Mouse (Mus musculus): Measurements from ENCODE around the gene Hdac4. TPM values are rescaled to one million over a fixed set of nuclear protein-coding genes. Genes with fewer than 3 reads are reported as not detected.

Hdac4 gene
- total RNA-seq, 2 experiments from 2014 or later: 108 to 111 TPM

- DNase-seq (ENCODE audit: low spot score in 2 of 2): no peak
Observed at GRCm38 (mm10) chr1:91978443-91978842, 217.1 kb downstream of the Hdac4 start.

DNA sequence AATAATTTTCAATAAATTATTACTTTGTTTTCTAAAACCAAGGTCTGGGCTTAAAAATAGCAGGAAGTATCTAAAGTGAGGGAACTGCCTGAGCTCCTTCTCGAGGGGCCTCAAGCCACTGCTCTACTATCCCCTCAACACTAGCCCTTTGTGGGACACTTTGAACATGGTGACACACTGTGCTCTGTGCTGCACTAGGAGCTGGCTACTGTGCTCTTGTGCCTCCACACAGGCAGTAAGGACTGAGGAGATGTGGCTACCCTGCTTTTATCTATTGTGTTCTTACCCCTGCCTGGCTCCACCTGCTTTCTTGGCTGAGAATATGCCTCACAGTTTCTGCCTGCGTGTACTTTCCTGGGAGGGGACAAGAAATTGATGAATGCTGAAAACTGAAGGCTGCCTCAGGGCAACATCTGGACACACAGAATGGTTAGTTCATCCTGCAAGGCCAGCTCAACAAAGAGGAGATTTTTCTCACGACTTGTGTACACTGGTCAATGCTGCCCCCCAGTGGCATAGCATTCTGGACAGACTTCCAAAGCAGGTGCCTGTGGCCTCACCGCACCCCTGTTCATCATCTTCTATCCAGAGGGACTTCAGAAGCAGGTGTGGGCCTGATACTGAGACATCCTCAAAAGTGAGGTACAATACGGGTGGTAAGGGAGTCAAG is 226.7 kb downstream of the Hdac4 start:
- peak; percentile 65 to 78 for DNase-seq (ENCODE audit: low spot score in 2 of 2)

GRCm38 (mm10) chr1:91967041-91967440 is 228.5 kb downstream of the Hdac4 start:
- no peak for DNase-seq (ENCODE audit: low spot score in 2 of 2)

DNA sequence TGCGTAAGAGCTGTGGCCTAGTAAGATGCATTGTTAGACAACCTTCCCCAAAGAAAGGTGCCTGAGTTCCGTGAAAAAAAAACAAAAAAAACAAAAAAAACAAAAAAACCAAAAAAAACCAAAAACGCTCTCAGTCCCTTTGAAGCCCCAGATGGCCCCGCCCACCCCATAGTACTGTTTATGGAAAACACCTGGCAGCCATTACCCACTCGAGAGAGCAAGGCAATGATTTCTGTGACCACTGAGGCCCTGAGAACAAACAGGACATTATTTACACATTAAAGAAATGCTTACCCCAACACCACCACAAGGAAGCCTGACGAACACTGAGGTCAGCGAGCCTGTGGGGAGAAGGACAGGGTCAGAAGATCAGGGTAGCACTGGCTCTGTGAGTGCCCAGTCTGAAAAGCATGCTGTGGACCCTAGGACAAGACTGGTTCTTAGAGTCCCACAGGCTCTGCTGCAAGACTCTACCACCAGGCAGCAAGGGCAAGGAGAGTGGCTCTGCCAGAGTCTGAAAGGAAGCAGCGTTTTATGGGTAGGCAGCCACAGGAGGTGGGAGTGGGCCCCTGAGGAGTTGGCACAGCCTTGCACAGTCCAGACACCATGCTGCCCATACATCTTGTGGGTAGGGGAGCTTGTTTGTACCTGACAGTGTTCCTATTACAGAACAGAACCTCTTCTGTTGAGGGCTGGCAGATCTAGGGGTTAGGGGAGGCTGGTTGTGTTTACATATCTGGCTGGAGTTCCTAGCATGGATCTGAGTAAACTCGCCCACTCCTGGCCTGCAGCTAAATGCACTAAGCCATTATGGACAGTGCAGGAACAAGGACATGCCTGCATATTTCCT is 230.8 kb downstream of the Hdac4 start:
- no peak for DNase-seq (ENCODE audit: low spot score in 2 of 2)

DNA sequence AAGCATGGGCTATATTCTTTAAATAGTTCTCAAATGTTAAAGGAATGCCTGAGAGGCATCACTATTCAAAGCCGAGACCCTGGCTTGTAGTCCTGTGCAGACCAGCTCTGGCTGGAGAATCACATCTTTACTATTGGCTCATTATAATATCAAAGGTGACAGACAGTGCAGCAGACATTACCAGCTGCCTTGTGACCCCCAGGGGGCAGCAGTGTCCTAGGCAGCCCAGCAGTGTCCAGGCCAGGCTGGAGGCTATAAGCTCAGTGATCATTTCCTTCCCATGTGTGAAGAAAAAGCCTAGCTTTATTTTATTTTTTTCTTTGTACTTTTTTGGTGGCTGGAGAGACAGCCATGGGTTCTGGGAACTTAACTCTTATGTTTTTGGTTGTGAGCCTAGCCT is 233.2 kb downstream of the Hdac4 start:
- no peak for DNase-seq (ENCODE audit: low spot score in 2 of 2)

DNA sequence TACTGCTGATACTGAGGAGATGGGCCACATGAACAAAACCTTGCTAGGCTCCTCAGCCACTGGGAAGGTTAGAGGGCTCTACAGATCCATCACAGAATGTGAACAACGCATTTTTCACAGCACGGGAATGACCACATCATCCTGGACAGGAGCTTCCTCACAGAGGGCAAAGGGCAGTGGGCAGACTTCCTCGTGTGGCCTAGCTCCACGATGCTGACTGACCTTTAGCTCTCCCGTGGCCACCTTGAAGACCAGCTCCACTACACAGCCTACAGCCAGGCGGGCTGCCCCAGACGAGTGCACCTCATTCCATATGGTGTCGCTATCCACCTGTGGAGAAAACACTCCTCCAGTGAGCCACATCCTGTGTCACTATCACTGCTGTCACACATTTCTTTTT is 234.3 kb downstream of the Hdac4 start:
- DNase-seq (ENCODE audit: low spot score in 2 of 2): no peak

- DNase-seq (ENCODE audit: low spot score in 2 of 2): peak in 1 of 2 experiments; percentile 39
Observed at GRCm38 (mm10) chr1:91959891-91960290, 235.6 kb downstream of the Hdac4 start.

DNA sequence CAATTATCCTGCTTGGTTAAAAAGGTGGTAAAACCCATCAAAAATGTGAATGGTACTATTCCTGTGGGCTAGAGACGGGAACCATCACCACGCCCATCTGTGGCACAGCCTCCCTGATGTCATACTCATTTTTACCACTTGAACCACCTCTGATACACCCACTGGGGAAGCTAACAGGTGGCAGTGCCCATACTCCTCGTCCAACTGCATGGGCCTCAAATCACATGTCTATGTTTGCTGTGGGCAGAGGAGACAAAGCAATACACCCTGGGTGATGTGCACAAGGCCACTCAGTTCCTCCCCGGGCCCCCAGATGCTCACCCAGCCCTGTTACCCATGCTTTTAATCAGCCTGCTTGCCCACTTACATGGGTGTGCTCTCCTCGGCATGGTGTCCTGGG is 236.5 kb downstream of the Hdac4 start:
- DNase-seq (ENCODE audit: low spot score in 2 of 2): no peak

GRCm38 (mm10) chr1:91956229-91956628 is 239.3 kb downstream of the Hdac4 start:
- no peak for DNase-seq (ENCODE audit: low spot score in 2 of 2)

GRCm38 (mm10) chr1:91954954-91955353 is 240.5 kb downstream of the Hdac4 start:
- DNase-seq (ENCODE audit: low spot score in 2 of 2): no peak

GRCm38 (mm10) chr1:91952912-91953311 is 242.6 kb downstream of the Hdac4 start:
- DNase-seq (ENCODE audit: low spot score in 2 of 2): no peak

DNA sequence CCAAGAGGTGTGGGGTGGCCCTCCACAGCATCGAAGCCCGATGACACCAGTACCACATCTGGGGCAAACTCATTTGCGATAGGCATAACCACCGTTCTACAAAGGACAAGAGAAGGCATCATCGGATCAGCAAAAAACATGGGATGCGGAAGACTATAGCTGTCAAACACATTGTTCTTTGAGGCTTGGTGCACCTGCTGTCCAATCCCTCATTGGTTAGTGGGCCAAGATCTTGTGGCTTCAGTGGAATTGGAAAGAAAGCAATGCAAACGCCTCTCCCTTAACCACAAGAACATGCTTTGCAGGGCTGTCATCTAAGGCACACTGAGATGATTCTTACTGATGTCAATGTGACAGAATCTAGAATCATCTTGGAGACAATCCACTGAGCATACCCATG is 248.1 kb downstream of the Hdac4 start:
- DNase-seq (ENCODE audit: low spot score in 2 of 2): no peak

DNA sequence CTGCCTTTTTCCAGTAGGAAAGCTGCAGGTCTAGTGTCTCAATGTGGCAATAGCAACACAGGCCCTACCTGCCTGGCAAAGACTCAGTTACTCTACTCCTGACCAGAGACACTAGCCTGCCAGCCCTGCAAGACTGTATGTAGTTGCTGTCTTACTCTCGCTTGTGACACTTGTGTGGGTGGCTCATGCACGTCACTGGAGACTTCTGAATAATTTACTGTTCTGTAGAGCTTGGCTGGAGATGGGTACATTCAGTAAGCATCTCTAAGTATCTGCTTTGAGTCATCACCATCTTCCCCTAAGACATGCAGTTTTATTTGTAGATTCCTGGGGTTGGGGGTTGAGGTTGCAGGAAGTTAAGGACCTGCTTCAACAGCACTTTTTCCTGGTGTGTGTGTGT is 252.9 kb downstream of the Hdac4 start:
- peak; percentile 66 to 79 for DNase-seq (ENCODE audit: low spot score in 2 of 2)

DNA sequence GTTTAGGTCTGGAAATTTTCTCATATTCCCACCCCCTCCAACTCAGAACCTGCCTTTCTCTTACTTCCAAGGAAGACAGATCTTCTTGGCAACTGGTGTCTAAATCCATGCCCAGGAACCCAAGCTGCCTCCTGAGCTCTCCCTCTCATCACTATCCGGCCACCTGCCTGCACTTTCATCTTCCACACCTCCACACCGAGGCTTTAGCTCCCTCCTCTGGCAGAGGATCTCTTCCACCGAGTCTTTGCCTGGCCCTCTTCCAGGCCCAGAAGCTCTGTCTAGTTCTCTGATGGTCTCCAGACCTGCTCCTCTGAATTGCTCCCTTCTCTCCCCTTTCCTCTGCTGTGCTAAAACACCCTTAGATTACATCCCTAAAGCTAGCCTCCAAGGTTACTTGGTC is 253.5 kb downstream of the Hdac4 start:
- DNase-seq (ENCODE audit: low spot score in 2 of 2): peak in 1 of 2 experiments; percentile 44

GRCm38 (mm10) chr1:91941094-91941493 is 254.4 kb downstream of the Hdac4 start:
- no peak for DNase-seq (ENCODE audit: low spot score in 2 of 2)

- DNase-seq (ENCODE audit: low spot score in 2 of 2): no peak
Observed at GRCm38 (mm10) chr1:91935171-91935570, 260.3 kb downstream of the Hdac4 start.

DNA sequence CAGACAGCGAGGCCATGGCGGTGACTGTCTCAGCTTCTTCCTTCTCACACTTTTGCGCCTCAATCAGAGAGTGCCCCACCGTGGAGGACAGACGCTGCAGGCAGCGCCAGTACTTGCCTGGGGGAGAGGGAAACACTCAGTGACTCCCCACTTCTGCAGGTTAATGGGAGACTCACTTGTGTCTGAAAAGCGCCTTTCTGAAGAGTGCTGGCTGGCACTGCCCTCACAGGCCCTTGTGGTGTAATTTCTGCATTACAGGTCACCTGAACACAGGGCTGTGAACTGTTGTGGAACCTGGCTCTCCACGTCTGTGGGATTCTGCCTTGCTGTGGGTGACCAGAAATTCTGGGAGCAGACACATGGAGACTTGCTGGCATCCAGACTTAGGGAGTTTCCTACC is 261.8 kb downstream of the Hdac4 start:
- no peak for DNase-seq (ENCODE audit: low spot score in 2 of 2)

DNA sequence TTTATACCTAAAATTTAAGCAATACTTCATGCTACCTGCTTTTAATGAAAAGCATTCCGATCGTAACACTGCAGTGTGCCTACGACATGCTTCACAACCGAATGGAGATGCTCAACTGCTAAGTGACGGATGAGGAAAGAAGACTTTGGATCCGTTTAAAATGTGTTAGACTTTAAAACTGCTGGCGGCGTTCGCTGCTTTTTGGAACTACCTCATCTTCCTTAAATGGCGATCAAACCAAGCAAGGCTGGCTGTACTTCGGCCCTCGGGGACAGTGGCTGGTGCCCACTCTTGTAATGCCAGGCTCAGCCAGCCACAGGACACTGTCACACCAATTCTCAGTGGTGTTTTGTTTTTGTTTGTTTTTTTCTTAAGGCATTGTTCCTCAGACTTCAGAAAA is 263.3 kb downstream of the Hdac4 start:
- DNase-seq (ENCODE audit: low spot score in 2 of 2): no peak

DNA sequence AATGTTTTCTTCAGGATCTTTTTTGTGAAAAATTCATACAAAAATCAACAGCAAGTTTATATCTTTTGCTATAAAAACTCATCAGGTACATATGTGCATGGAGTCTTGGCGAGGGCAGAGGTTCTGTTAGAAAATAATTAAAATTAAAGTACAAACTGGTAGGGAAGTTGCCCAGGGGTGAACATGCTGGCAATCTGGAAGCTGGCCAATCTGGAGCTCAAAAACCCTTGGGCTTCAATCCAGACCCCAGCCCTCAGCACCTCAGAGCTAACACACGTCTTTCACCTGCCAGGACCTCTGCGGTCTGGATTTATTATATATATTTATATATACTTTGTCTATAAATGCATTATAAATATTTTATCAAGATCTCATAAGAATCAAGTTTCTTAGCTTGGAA is 263.7 kb downstream of the Hdac4 start:
- no peak for DNase-seq (ENCODE audit: low spot score in 2 of 2)

- no peak for DNase-seq (ENCODE audit: low spot score in 2 of 2)
Observed at GRCm38 (mm10) chr1:91931196-91931595, 264.3 kb downstream of the Hdac4 start.

GRCm38 (mm10) chr1:91929051-91929450 is 266.4 kb downstream of the Hdac4 start:
- DNase-seq (ENCODE audit: low spot score in 2 of 2): no peak

DNA sequence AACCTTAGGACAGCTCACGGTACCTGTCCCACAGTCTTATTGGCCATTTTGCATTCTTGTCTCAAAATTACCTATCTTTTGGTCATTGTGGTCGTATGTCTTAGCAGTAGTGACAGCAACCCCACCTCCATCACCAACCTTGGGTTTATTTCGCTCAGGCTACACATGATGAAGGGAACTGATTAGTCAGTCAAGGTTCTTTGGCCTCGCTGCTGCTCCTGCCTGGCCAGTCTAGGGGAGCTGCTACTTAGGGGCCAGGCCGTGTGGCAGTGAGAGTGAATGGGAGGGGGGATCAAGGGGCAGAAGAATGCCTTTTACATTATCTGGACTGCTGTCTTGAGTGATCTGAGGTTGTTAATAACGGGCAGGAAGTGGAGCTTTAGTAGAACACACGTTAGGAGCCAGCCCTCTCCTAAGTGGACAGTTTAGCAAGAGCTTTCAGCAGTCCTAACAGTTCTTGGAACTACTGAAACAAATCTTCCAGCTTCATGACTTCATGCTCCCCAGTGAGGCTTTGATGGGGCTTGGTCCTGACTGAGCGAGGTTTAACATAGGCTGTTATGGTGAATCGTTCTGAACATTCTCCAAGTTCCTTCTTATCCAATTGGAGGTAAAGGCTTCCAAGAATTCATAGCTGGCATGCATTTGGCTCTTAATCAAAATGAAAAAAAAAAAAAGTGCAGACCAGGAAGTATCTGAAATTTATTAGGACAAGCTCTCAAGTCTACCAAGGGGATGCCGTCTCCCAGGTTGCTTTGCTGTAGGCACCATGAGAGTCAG is 267.8 kb downstream of the Hdac4 start:
- DNase-seq (ENCODE audit: low spot score in 2 of 2): no peak
